Mouse (Mus musculus) testis, postnatal 10 days (tissue): Measurements from ENCODE around the gene Fzd4.

Experiments
- DNase-seq: peaks from one replicate; pipeline ENCODE4 v3.0.0; 2021; ENCODE audit warnings: low spot score

The Fzd4 gene

GRCm38 (mm10) chr7:89401136-89401858, 2.9 kb upstream of the Fzd4 start:
- no peak for DNase-seq

- no peak for DNase-seq
These were observed 2.2 kb upstream of the Fzd4 start for GRCm38 (mm10) chr7:89401936-89402335.

GRCm38 (mm10) chr7:89403053-89403972, 842 bp upstream of the Fzd4 start:
- DNase-seq, result peak; percentile 76

GRCm38 (mm10) chr7:89404734-89405440, 732 bp downstream of the Fzd4 start:
- no peak for DNase-seq

GRCm38 (mm10) chr7:89406011-89406410, 1.9 kb downstream of the Fzd4 start:
- DNase-seq, result no peak

GRCm38 (mm10) chr7:89407006-89407940, 3.1 kb downstream of the Fzd4 start:
- no peak for DNase-seq

- DNase-seq, result no peak
These were observed 6.1 kb downstream of the Fzd4 start for GRCm38 (mm10) chr7:89410294-89410693.

- DNase-seq, result no peak
These were observed 7.2 kb downstream of the Fzd4 start for GRCm38 (mm10) chr7:89411346-89411745.

GRCm38 (mm10) chr7:89412094-89412493, 7.9 kb downstream of the Fzd4 start:
- no peak for DNase-seq

- DNase-seq, result no peak
These were observed 11.9 kb downstream of the Fzd4 start for GRCm38 (mm10) chr7:89416027-89416426.

GRCm38 (mm10) chr7:89417707-89418106, 13.6 kb downstream of the Fzd4 start:
- DNase-seq, result no peak

GRCm38 (mm10) chr7:89418127-89418653, 14.0 kb downstream of the Fzd4 start:
- DNase-seq, result no peak

- DNase-seq, result no peak
These were observed 14.9 kb downstream of the Fzd4 start for GRCm38 (mm10) chr7:89418917-89419679.

GRCm38 (mm10) chr7:89421294-89421693, 17.1 kb downstream of the Fzd4 start:
- no peak for DNase-seq

GRCm38 (mm10) chr7:89422650-89423049, 18.5 kb downstream of the Fzd4 start:
- no peak for DNase-seq

GRCm38 (mm10) chr7:89423194-89423593, 19.0 kb downstream of the Fzd4 start:
- DNase-seq, result no peak

- DNase-seq, result no peak
These were observed 19.6 kb downstream of the Fzd4 start for GRCm38 (mm10) chr7:89423688-89424255.

GRCm38 (mm10) chr7:89424659-89425058, 20.5 kb downstream of the Fzd4 start:
- no peak for DNase-seq

- no peak for DNase-seq
These were observed 21.9 kb downstream of the Fzd4 start for GRCm38 (mm10) chr7:89425803-89426725.
